In genomic region chr12:93088031-93088790, GRCm38 (mm10) we compare ENCODE assay signal across 12 mouse cellular contexts.
A peak's percentile ranks its signal among the peaks of the same experiment; 100 is the strongest.
DNase-seq lines count a peak whose midpoint lies in the region; ATAC-seq and TF ChIP-seq lines count a peak whose summit lies in the region.
"Had no signal": no experiment of that assay in that cellular context is flagged by ENCODE, and none has a peak within 500 bp of the region (broad histone marks: within the 10 kb centered on the region; RNA-seq: fewer than 3 reads in every experiment).

No protein-coding gene starts in this region.

- H3K4me2 ChIP-seq in embryonic facial prominence, embryonic 11.5 days (ENCODE audit: low read depth, low read length) = no peak overlapping the region
- H3K4me2 ChIP-seq in hindbrain, postnatal 0 days (ENCODE audit: low read depth, low read length) = no peak overlapping the region
- H3K4me2 ChIP-seq in neural tube, embryonic 11.5 days (ENCODE audit: low read depth) = no peak overlapping the region
- H3K4me2 ChIP-seq: lung, embryonic 15.5 days had no signal

- peak; percentile 6 for DNase-seq in cerebellum, postnatal 10 days
- no peak for DNase-seq in cerebellum, adult 18-20 months
- DNase-seq in embryonic facial prominence, embryonic 11.5 days (ENCODE audit: low spot score) = peak; percentile 76
- DNase-seq in hindbrain, postnatal 0 days (ENCODE audit: low spot score) = peak; percentile 40
- DNase-seq in neural tube, embryonic 11.5 days (ENCODE audit: low spot score) = peak; percentile 11
- no peak for DNase-seq in frontal cortex, postnatal 10 days (ENCODE audit: low spot score in 2 of 2)
- DNase-seq in lung, adult 2 months = no peak
- DNase-seq in thymus, postnatal 25 days = no peak
- DNase-seq: adrenal gland, postnatal 25 days; kidney, adult 9 months had no signal

- no peak overlapping the region for H3K9ac ChIP-seq in embryonic facial prominence, embryonic 11.5 days (replicated peaks; ENCODE audit: low read length)
- H3K9ac ChIP-seq in hindbrain, postnatal 0 days (replicated peaks; ENCODE audit: low read length) = no peak overlapping the region
- no peak overlapping the region for H3K9ac ChIP-seq in neural tube, embryonic 11.5 days (ENCODE audit: low read length)
- H3K9ac ChIP-seq: lung, embryonic 15.5 days had no signal

- no peaks in the 10 kb centered on the region for H3K36me3 ChIP-seq in embryonic facial prominence, embryonic 11.5 days (replicated peaks; ENCODE audit: control insufficient read depth, insufficient read depth, low read depth, low read length)
- H3K36me3 ChIP-seq in hindbrain, postnatal 0 days (ENCODE audit: insufficient read depth, low read length) = no peaks in the 10 kb centered on the region
- no peaks in the 10 kb centered on the region for H3K36me3 ChIP-seq in neural tube, embryonic 11.5 days (ENCODE audit: control insufficient read depth, insufficient read depth, low read length)
- H3K36me3 ChIP-seq: lung, embryonic 15.5 days had no signal

- TF ChIP-seq CTCF in hindbrain, postnatal 0 days (IDR thresholded peaks at IDR 0.05; ENCODE audit: low read depth) = no peak
- no peak for TF ChIP-seq CTCF in lung, adult 2 months (IDR thresholded peaks at IDR 0.05; ENCODE audit: insufficient read depth, low read length)

- 36% methylated on average over 5 of the region's 5 CpGs for WGBS in embryonic facial prominence, embryonic 11.5 days
- WGBS in hindbrain, postnatal 0 days = 44% methylated on average over 5 of the region's 5 CpGs
- 51% methylated on average over 5 of the region's 5 CpGs for WGBS in neural tube, embryonic 11.5 days
- WGBS in lung, adult 2 months = 57% methylated on average over 5 of the region's 5 CpGs

- H3K9me3 ChIP-seq in embryonic facial prominence, embryonic 11.5 days (replicated peaks; ENCODE audit: control insufficient read depth, low read length) = no peaks in the 10 kb centered on the region
- no peaks in the 10 kb centered on the region for H3K9me3 ChIP-seq in hindbrain, postnatal 0 days (ENCODE audit: low read length)
- H3K9me3 ChIP-seq in neural tube, embryonic 11.5 days (ENCODE audit: control insufficient read depth, low read length) = no peaks in the 10 kb centered on the region
- H3K9me3 ChIP-seq: lung, embryonic 15.5 days had no signal

- H3K4me1 ChIP-seq in embryonic facial prominence, embryonic 11.5 days (ENCODE audit: control insufficient read depth, insufficient read depth, low read length) = no peaks in the 10 kb centered on the region
- no peaks in the 10 kb centered on the region for H3K4me1 ChIP-seq in hindbrain, postnatal 0 days (ENCODE audit: insufficient read depth, low read length)
- H3K4me1 ChIP-seq in neural tube, embryonic 11.5 days (ENCODE audit: control insufficient read depth, insufficient read depth, low read length) = no peaks in the 10 kb centered on the region
- H3K4me1 ChIP-seq in lung, adult 2 months (ENCODE audit: control insufficient read depth, insufficient read depth, low read length) = no peaks in the 10 kb centered on the region
- H3K4me1 ChIP-seq: lung, embryonic 15.5 days had no signal

- no peak overlapping the region for H3K4me3 ChIP-seq in embryonic facial prominence, embryonic 11.5 days (ENCODE audit: low read depth, low read length)
- no peak overlapping the region for H3K4me3 ChIP-seq in hindbrain, postnatal 0 days (ENCODE audit: low read length)
- no peak overlapping the region for H3K4me3 ChIP-seq in neural tube, embryonic 11.5 days (ENCODE audit: low read depth, low read length)
- H3K4me3 ChIP-seq in lung, adult 2 months (replicated peaks; ENCODE audit: extremely low read depth, low read depth, low read length) = no peak overlapping the region
- H3K4me3 ChIP-seq: left cerebral cortex, adult 2 months; lung, embryonic 15.5 days had no signal

- no peak for TF ChIP-seq POLR2A in lung, adult 2 months (IDR thresholded peaks at IDR 0.05; ENCODE audit: borderline replicate concordance, extremely low read depth, low read depth, low read length)

- no peaks in the 10 kb centered on the region for H3K27me3 ChIP-seq in embryonic facial prominence, embryonic 11.5 days (ENCODE audit: control insufficient read depth, insufficient read depth, low read length)
- no peaks in the 10 kb centered on the region for H3K27me3 ChIP-seq in hindbrain, postnatal 0 days (ENCODE audit: insufficient read depth, low read length)
- no peaks in the 10 kb centered on the region for H3K27me3 ChIP-seq in neural tube, embryonic 11.5 days (ENCODE audit: control insufficient read depth, insufficient read depth, low read length)
- H3K27me3 ChIP-seq: lung, embryonic 15.5 days had no signal

- 0 out of 2 replicates have a peak, but pooled peaks have one; percentile 48 for ATAC-seq in embryonic facial prominence, embryonic 11.5 days (replicated peaks; ENCODE audit: insufficient number of reproducible peaks, low FRiP score, low TSS enrichment, low read depth)
- ATAC-seq in hindbrain, postnatal 0 days = peak; percentile 68
- no peak for ATAC-seq in neural tube, embryonic 11.5 days (ENCODE audit: insufficient read depth, low FRiP score, low TSS enrichment)

- no peak overlapping the region for H3K27ac ChIP-seq in embryonic facial prominence, embryonic 11.5 days (replicated peaks; ENCODE audit: low read depth, low read length)
- H3K27ac ChIP-seq in hindbrain, postnatal 0 days = no peak overlapping the region
- no peak overlapping the region for H3K27ac ChIP-seq in neural tube, embryonic 11.5 days (ENCODE audit: low read depth, low read length)
- H3K27ac ChIP-seq: left cerebral cortex, adult 2 months; lung, embryonic 15.5 days had no signal

Comparison
In these comparisons a context has a peak if more than half of its experiments do, and no peak if none do; other contexts are left out.
1. DNase-seq: peak in cerebellum, postnatal 10 days (2 of 2), embryonic facial prominence, embryonic 11.5 days (single experiment), hindbrain, postnatal 0 days (single experiment) and neural tube, embryonic 11.5 days (single experiment); none in cerebellum, adult 18-20 months (0 of 2), frontal cortex, postnatal 10 days (0 of 2), lung, adult 2 months (single experiment) and thymus, postnatal 25 days (single experiment).